Mouse (Mus musculus): ENCODE results near the gene Phkg1.

DNA sequence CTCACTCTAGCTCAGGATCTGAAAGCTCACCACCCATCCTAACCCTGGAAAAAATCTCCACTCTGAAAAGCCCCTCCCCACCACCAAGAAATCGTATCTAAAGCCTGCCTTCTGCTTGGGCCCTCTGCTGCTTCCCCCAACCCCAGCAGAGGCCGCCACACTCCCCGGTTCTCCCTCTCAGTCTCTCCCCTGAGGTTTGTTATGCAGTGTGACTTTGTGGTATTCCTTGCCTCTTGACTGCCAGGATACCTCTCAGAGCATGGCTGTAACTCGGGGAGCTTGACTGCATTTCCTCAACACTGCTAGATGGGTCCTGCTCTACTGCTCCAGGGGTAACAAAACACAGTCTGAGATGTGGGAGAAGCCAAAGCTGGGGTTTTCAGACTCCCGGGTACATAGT lies 43.2 kb downstream of the Phkg1 start:
- no peak; the same call in 1 of the 2 replicates for TF ChIP-seq CTCF (conservative IDR thresholded peaks at IDR 0.05; ENCODE audit: insufficient read depth, insufficient read length, low read depth, low read length)
- no peak for TF ChIP-seq POLR2A (IDR thresholded peaks at IDR 0.05; ENCODE audit: low read depth, low read length)

Data from kidney, adult 2 months (tissue).